Comparison of ENCODE assay signal across 8 mouse cellular contexts in genomic region chr9:60813139-60813880, GRCm38 (mm10). TPM values are rescaled to one million over a fixed set of nuclear protein-coding genes. Genes with fewer than 3 reads are reported as not detected.
DNase-seq lines count a peak whose midpoint lies in the region; TF ChIP-seq lines count a peak whose summit lies in the region.

No protein-coding gene starts in this region.

- 18% methylated on average over 11 of the region's 11 CpGs for WGBS in cerebellum, adult 2 months

- no peak for TF ChIP-seq CTCF in cerebellum, adult 2 months (IDR thresholded peaks at IDR 0.05; ENCODE audit: borderline replicate concordance, insufficient read depth, low read depth, low read length)

- TF ChIP-seq POLR2A in cerebellum, adult 2 months (IDR thresholded peaks at IDR 0.05; ENCODE audit: borderline replicate concordance, insufficient read depth, low read length): no peak

- H3K4me1 ChIP-seq in cerebellum, adult 2 months (ENCODE audit: control insufficient read depth, insufficient read depth, low read length): peaks cover 3% of the 10 kb centered on the region; the same call in 1 of the 2 replicates

- intact Hi-C loops in heart, postnatal 14 days (cut with DNase I): loop anchor here (2.0 kb wide), 1 partner anchor 17 kb away; no protein-coding TSS in a partner anchor
- intact Hi-C loops in left cerebral cortex, postnatal 4 days (cut with DNase I): no loop called here

- H3K4me3 ChIP-seq in cerebellum, adult 2 months (replicated peaks; ENCODE audit: insufficient read depth, low read depth, low read length): no peak overlapping the region

- H3K27ac ChIP-seq in cerebellum, adult 2 months (ENCODE audit: insufficient read depth, low read length): no peak overlapping the region

- peak; percentile 81 for DNase-seq in R1 (ENCODE audit: low read depth, low spot score)
- peak; percentile 78 for DNase-seq in embryo, embryonic 10.5 days (ENCODE audit: low spot score)
- DNase-seq in heart, postnatal 14 days: peak; percentile 41 to 50
- DNase-seq in kidney, postnatal 25 days: peak; percentile 62 to 83
- DNase-seq in mesoderm, embryonic 11.5 days (ENCODE audit: low read depth, low spot score): peak; percentile 77
- no peak for DNase-seq in cerebellum, adult 2 months
- DNase-seq in T-cell, adult 2 months (ENCODE audit: low spot score): no peak
- no peak for DNase-seq in left cerebral cortex, postnatal 4 days

- no peaks in the 10 kb centered on the region for H3K27me3 ChIP-seq in cerebellum, adult 2 months (ENCODE audit: control insufficient read depth, insufficient read depth, low read length)

RNA-seq across cellular contexts. Expression of gene Uaca, which starts 19.0 kb away (rescaled TPM):
- 10 to 100 TPM; 40.9 to 42.7 TPM for total RNA-seq in heart, postnatal 14 days (2021)
- 6.7 TPM in 2 replicates for polyA plus RNA-seq in cerebellum, adult 2 months (2012; rRNA removed)
- total RNA-seq in left cerebral cortex, postnatal 4 days (2021): 10 to 100 TPM; 18.5 to 18.6 TPM

Comparison
In these comparisons a context has a peak if more than half of its experiments do, and no peak if none do; other contexts are left out.
1. DNase-seq: peak in R1 (single experiment), embryo, embryonic 10.5 days (single experiment), heart, postnatal 14 days (2 of 2), kidney, postnatal 25 days (2 of 2) and mesoderm, embryonic 11.5 days (single experiment); none in cerebellum, adult 2 months (0 of 2), T-cell, adult 2 months (single experiment) and left cerebral cortex, postnatal 4 days (single experiment).